Mouse (Mus musculus): ENCODE data around the gene Mfrp. TPM values are rescaled to one million over a fixed set of nuclear protein-coding genes. Genes with fewer than 3 reads are reported as not detected.

Gene Mfrp
- polyA plus RNA-seq, 1 experiment from 2014 or later: 0.14 TPM

DNA sequence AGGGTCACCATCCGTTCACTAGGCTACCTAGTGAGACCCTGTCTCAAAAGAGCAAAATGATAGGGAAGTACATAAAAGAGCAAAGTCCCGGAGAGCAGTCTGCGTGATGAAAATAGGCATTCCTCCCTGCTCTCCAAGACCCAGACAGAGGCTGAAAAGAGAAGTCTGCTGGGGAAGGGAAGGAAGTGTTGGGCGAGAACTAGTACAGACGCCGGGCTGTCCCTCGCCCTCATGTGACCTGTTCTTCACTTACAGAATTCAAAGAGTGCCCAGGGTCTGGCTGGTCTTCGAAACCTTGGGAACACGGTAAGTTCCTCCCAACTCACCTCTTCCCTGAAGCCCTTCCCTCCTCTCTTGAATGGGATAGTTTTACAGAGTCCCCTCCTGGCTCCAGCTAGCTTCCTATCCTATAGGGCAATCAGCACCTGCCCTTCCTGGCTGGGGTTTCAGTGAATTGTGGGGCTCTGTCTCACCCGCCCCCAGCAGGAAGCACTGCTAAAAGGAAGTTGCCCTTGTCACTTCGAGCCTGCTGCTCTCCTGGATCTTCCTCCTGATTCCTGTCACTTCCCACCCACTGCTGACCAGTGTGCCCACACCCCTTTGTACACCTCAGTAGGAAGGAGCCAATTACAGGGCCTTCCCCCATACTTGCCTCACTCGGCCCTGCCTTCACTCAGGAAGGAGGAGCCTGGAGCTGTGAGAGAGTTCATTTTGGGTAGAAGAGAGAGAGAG is 12.5 kb upstream of the Mfrp start:
- Histone ChIP-seq H3K9ac (no peak overlapping the region), H3K4me3 (no peak overlapping the region), H3K27me3 (peaks cover 19% of the 10 kb centered on the region), H3K27ac (no peak overlapping the region), H3K4me2 (no peak overlapping the region), H3K36me3 (no peaks in the 10 kb centered on the region), H3K4me1 (peaks cover 43% of the 10 kb centered on the region), H3K9me3 (no peaks in the 10 kb centered on the region)
- WGBS: 47% methylated on average over 12 of the region's 12 CpGs
- ATAC-seq (ENCODE audit: borderline replicate concordance, extremely low read depth, low FRiP score, low TSS enrichment): no peak

DNA sequence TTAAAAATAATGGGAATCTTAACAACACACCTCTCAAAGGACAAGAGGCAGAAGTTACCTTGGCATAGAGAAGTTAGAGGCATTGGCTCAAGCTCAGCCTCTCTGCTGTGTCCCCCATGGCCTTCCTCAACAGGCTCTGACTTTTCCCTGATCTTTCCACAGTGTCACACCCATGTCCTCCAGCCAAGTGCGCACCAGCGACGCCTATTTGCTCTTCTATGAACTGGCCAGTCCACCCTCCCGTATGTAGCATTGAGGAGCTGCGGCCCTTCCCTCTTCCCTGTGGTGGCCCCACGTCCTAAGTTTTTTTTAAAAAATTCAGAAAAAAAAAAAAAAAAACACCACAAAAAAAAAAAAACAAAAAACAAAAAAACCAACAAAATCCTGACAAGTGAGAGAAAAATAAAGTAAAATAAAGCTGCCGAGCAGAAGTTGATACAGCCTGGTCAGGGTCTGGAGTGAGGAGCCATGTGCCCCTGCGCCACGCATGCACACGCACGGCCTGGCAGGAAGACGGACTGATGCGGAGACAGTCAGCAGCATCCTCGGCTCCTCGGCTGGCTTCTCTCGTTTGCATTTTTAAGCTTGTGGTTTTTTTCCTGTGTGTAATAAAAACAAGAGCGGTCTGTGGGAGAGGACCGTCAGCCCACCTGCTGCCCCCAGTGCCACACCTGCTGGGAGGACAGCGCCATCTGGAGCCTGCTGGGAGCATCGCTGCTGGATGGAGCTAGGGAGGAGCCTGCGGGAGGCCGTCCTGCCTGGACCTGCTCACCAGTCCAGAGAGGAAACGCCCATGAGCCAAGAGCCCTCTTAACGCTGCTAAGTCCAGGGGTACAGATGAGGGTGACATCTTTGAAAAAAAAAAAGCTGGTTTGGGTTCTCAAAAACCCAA is 7.7 kb upstream of the Mfrp start:
- no peak overlapping the region for H3K4me3 ChIP-seq
- H3K9me3 ChIP-seq: no peaks in the 10 kb centered on the region
- H3K4me2 ChIP-seq: no peak overlapping the region
- peaks cover 9% of the 10 kb centered on the region for H3K4me1 ChIP-seq
- peak; percentile 49; the same call in 1 of the 2 replicates for ATAC-seq (ENCODE audit: borderline replicate concordance, extremely low read depth, low FRiP score, low TSS enrichment)
- H3K27me3 ChIP-seq: no peaks in the 10 kb centered on the region
- H3K36me3 ChIP-seq: no peaks in the 10 kb centered on the region
- no peak overlapping the region for H3K27ac ChIP-seq
- 36% methylated on average over 24 of the region's 24 CpGs for WGBS
- no peak overlapping the region for H3K9ac ChIP-seq

DNA sequence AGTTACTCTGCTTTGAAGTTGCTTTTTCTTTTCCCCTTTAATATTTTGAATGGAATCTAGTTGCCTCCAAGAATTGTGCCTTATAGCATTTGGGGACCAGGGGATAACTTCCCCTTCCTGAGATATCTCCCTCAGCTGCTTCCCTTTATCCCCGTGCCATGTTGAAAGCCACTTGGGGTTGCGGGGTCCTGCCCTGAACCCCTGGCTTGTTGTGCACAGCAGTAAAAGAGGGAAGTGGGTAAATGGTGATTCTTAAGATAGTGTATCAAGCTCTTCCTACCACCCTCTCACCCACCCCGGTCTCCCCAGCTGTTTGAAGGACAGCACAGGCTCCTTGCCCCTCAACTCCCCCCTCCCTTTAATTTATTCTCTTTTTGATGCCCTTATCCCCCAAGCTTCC is 6.8 kb upstream of the Mfrp start:
- WGBS: 82% methylated on average over 3 of the region's 3 CpGs
- Histone ChIP-seq H3K4me3 (no peak overlapping the region), H3K4me1 (peaks cover 3% of the 10 kb centered on the region; the same call in 1 of the 2 replicates), H3K27me3 (no peaks in the 10 kb centered on the region), H3K9me3 (no peaks in the 10 kb centered on the region), H3K36me3 (no peaks in the 10 kb centered on the region), H3K4me2 (no peak overlapping the region), H3K27ac (no peak overlapping the region), H3K9ac (no peak overlapping the region)
- ATAC-seq (ENCODE audit: borderline replicate concordance, extremely low read depth, low FRiP score, low TSS enrichment): no peak

DNA sequence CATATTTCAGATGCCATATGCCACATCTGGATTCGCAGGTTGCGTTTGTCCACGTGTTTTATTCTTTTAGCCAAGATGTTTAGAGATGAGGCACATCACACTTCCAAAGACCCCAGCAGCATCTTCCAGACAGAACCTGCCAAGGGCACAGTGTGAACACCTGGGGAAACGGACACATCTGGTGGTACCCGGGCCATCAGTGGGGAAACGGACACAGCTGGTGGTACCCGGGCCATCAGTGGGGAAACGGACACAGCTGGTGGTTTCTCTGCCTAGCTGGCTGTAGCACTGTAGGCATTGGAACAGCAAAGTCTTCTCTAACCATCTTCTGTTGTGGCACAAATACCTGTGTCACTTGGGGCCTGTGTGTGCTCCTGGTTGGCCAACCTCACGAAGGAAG is 5.7 kb upstream of the Mfrp start:
- peaks cover 3% of the 10 kb centered on the region; the same call in 1 of the 2 replicates for H3K4me1 ChIP-seq
- H3K4me2 ChIP-seq: no peak overlapping the region
- no peak overlapping the region for H3K4me3 ChIP-seq
- no peaks in the 10 kb centered on the region for H3K27me3 ChIP-seq
- no peak overlapping the region for H3K27ac ChIP-seq
- H3K9ac ChIP-seq: no peak overlapping the region
- no peaks in the 10 kb centered on the region for H3K9me3 ChIP-seq
- no peaks in the 10 kb centered on the region for H3K36me3 ChIP-seq
- WGBS: 82% methylated on average over 9 of the region's 9 CpGs
- ATAC-seq (ENCODE audit: borderline replicate concordance, extremely low read depth, low FRiP score, low TSS enrichment): no peak

DNA sequence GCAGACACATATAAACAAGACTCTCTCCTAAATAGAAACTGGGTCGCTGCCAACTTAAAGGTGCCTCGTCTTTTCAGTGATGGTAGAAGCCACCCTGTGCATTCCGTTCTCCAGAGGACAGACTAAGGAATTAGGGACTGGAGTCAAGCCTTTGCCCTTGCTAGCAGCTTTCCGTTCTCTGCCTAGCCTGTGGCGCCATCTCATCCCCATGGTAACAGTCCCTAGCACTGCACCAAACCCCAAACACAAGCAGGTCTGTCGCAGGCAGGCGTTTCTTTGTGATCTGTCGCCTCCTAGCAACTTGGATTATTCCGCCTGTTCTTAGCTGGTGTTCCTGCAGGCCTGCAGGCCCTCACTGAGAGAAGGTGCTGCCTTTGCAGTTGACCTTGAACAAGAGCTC is 5.0 kb upstream of the Mfrp start:
- Histone ChIP-seq H3K9ac (no peak overlapping the region), H3K9me3 (no peaks in the 10 kb centered on the region), H3K27ac (no peak overlapping the region), H3K4me2 (no peak overlapping the region), H3K4me3 (no peak overlapping the region), H3K27me3 (no peaks in the 10 kb centered on the region), H3K4me1 (peaks cover 3% of the 10 kb centered on the region; the same call in 1 of the 2 replicates), H3K36me3 (no peaks in the 10 kb centered on the region)
- WGBS: 44% methylated on average over 9 of the region's 9 CpGs
- ATAC-seq (ENCODE audit: borderline replicate concordance, extremely low read depth, low FRiP score, low TSS enrichment): no peak

DNA sequence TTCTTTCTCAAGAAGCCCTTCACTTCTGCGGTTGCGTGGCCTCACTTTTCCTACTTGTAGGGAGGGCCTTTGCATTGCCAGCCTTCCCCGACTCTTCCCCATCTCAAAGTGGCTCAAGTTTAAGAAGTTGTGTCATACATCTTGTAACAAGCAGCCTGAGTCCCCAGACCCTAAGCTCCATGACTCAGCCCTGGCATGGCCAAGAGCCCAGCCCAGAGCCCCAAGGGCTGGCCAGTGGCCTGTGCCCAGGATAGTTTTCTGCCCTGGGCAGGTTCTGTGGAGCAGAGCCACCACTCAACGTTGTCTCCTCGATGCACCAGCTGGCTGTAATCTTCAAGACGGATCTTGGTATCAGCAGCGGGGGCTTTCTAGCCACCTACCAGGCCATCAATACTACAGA is 3.4 kb downstream of the Mfrp start:
- Histone ChIP-seq H3K4me1 (peaks cover 42% of the 10 kb centered on the region), H3K9ac (no peak overlapping the region), H3K4me3 (no peak overlapping the region), H3K36me3 (peaks cover 16% of the 10 kb centered on the region), H3K27me3 (no peaks in the 10 kb centered on the region), H3K27ac (no peak overlapping the region), H3K9me3 (no peaks in the 10 kb centered on the region), H3K4me2 (no peak overlapping the region)
- WGBS: 93% methylated on average over 7 of the region's 7 CpGs
- ATAC-seq (ENCODE audit: borderline replicate concordance, extremely low read depth, low FRiP score, low TSS enrichment): no peak

DNA sequence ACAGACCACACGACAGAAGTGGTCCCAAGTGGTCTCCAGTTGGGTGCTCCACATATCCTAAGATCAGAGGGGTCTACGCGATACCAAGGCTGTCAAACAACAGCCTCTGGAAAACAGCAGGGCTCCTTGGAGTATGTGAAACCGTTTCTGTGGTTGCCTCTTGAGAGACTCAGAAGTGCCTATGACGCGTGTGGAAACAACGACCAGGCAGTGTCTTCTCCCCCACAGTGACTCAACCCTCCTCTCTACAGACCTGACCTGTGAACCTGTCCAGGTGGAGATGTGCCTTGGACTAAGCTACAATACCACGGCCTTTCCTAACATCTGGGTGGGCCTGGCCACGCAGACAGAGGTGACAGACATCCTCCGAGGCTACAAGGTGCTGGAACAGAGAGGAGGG is 4.3 kb downstream of the Mfrp start:
- Histone ChIP-seq H3K4me1 (peaks cover 50% of the 10 kb centered on the region), H3K27me3 (no peaks in the 10 kb centered on the region), H3K4me3 (no peak overlapping the region), H3K36me3 (peaks cover 16% of the 10 kb centered on the region), H3K9me3 (no peaks in the 10 kb centered on the region), H3K9ac (no peak overlapping the region), H3K27ac (no peak overlapping the region), H3K4me2 (no peak overlapping the region)
- 75% methylated on average over 10 of the region's 10 CpGs for WGBS
- ATAC-seq (ENCODE audit: borderline replicate concordance, extremely low read depth, low FRiP score, low TSS enrichment): no peak

DNA sequence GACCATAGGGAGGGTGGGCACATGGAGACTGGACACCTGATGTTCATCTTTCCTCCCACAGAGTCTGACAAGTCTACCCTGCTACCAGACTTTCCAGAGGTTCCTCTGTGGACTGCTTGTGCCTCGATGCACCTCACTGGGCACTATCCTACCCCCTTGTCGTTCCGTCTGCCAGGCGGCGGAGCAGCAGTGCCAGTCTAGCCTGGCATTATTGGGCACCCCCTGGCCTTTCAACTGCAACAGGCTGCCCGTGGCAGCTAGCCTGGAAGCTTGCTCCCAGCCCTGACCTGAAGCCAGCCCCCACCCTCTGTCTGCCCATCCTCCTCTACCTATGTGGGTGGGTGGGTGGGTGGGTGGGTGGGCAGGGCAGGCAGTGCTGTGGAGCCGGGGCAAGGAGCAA is 4.7 kb downstream of the Mfrp start:
- Histone ChIP-seq H3K27me3 (no peaks in the 10 kb centered on the region), H3K4me3 (no peak overlapping the region), H3K27ac (peak overlapping the region; percentile 81; the same call in 1 of the 2 replicates), H3K9me3 (no peaks in the 10 kb centered on the region), H3K4me1 (peaks cover 50% of the 10 kb centered on the region), H3K36me3 (peaks cover 16% of the 10 kb centered on the region), H3K4me2 (no peak overlapping the region), H3K9ac (no peak overlapping the region)
- ATAC-seq (ENCODE audit: borderline replicate concordance, extremely low read depth, low FRiP score, low TSS enrichment): no peak
- WGBS: 89% methylated on average over 7 of the region's 7 CpGs

DNA sequence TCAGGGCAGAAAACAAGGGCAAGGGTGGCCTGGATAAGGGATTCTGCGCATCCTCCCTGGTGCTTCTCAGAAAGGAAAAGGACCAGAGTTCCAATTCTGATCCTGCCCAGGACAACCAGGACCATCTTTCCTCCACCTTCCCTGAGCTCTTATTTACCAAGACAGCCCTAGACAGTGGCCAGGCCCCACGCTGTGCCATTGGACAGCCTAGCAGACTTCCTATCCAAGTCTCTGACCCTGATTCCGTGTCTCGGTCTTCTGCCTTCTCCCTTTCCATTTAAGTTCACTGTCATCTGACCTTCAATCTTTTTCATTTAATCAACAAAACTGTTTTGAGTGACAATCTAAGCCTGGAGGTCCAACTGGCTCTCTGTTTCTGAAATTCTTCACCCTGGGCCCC is 5.1 kb downstream of the Mfrp start:
- peaks cover 50% of the 10 kb centered on the region for H3K4me1 ChIP-seq
- 64% methylated on average over 4 of the region's 4 CpGs for WGBS
- peaks cover 16% of the 10 kb centered on the region for H3K36me3 ChIP-seq
- H3K27ac ChIP-seq: peak overlapping the region; percentile 81
- H3K9ac ChIP-seq: no peak overlapping the region
- no peak for ATAC-seq (ENCODE audit: borderline replicate concordance, extremely low read depth, low FRiP score, low TSS enrichment)
- H3K9me3 ChIP-seq: no peaks in the 10 kb centered on the region
- no peaks in the 10 kb centered on the region for H3K27me3 ChIP-seq
- no peak overlapping the region for H3K4me3 ChIP-seq
- peak overlapping the region; percentile 52; the same call in 1 of the 2 replicates for H3K4me2 ChIP-seq

DNA sequence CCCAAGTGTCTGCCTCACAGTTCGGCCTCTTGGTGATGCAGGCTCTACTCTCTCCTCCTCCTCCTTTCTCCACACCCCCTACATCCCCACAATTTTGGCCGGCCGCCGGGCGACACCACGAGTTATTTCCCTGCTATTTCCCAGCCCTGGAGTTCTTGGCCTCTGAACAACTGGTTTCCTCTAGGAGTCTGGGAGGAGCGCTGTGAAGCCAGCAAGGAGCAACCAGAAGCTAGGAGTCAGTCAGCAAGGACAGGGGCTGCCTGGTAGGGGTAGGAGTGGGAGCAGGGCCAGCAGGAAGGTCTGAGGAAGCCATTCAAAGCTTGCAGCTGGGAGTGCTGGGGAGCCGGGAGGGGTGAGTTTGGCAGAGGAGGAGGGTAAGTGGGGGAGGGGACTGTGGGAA is 5.6 kb downstream of the Mfrp start, which contains the start of gene C1qtnf5:
Gene C1qtnf5 (plus strand): TSS at position 136 of the 400 bp plus-strand sequence.
- no peaks in the 10 kb centered on the region for H3K9me3 ChIP-seq
- peaks cover 50% of the 10 kb centered on the region for H3K4me1 ChIP-seq
- H3K27ac ChIP-seq: peak within 1 kb of the TSS; percentile 81
- peak within 1 kb of the TSS; percentile 24; the same call in 1 of the 2 replicates for H3K9ac ChIP-seq
- WGBS: 31% methylated on average over 8 of the region's 8 CpGs
- peak within 1 kb of the TSS; percentile 52 for H3K4me2 ChIP-seq
- no peaks in the 10 kb centered on the region for H3K27me3 ChIP-seq
- peak; percentile 78 for ATAC-seq (ENCODE audit: borderline replicate concordance, extremely low read depth, low FRiP score, low TSS enrichment)
- peaks cover 16% of the 10 kb centered on the region for H3K36me3 ChIP-seq
- H3K4me3 ChIP-seq: peak within 1 kb of the TSS; percentile 22; the same call in 1 of the 2 replicates

DNA sequence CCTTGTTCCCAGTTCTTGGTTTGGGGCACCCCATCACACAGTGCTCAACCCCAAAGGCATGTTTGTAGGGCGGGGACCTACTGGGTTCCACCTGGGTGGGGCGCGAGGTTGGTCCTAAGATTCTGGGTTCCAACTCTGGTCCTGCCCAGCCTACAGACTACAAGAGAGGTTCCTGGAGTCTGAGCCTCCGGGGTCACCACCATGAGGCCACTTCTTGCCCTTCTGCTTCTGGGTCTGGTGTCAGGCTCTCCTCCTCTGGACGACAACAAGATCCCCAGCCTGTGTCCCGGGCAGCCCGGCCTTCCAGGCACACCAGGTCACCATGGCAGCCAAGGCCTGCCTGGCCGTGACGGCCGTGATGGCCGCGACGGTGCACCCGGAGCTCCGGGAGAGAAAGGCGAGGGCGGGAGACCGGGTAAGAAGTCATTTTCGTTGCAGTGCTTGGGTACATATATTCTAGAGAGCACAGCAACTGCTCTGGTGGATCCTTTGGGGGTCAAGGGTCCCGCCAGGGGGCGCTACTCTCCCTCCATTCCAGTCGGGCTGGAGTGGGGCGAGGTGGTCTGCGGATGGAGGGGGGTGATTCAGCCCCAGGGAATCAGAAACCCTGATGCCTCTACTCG is 6.1 kb downstream of the Mfrp start:
- Histone ChIP-seq H3K9me3 (no peaks in the 10 kb centered on the region), H3K27me3 (no peaks in the 10 kb centered on the region), H3K4me1 (peaks cover 50% of the 10 kb centered on the region), H3K4me3 (peak overlapping the region; percentile 22; the same call in 1 of the 2 replicates), H3K36me3 (peaks cover 16% of the 10 kb centered on the region), H3K9ac (peak overlapping the region; percentile 24; the same call in 1 of the 2 replicates), H3K27ac (peak overlapping the region; percentile 81), H3K4me2 (peak overlapping the region; percentile 52)
- ATAC-seq (ENCODE audit: borderline replicate concordance, extremely low read depth, low FRiP score, low TSS enrichment): peak; percentile 3
- WGBS: 42% methylated on average over 25 of the region's 25 CpGs

All from lung, embryonic 15.5 days (tissue).